Mouse (Mus musculus) cerebellum, adult 9-10 months (tissue): ENCODE measurements at regions not wholly inside any gene's neighbourhood (a gene's known extent, or its start where the extent isn't known, plus 50 kb on each side); places are given as distances from the start of the nearest gene placed in this dataset.

Source experiments
- DNase-seq: peaks from one replicate; pipeline ENCODE4 v3.0.0; 2022

GRCm38 (mm10) chr12:92292460-92293340 lies 443.7 kb upstream of the Sel1l start:
- no peak for DNase-seq

GRCm38 (mm10) chr12:92291490-92291889 lies 442.5 kb upstream of the Sel1l start:
- DNase-seq = no peak

- DNase-seq = no peak
Measured at GRCm38 (mm10) chr12:92285511-92285910, 436.6 kb upstream of the Sel1l start.

- no peak for DNase-seq
Measured at GRCm38 (mm10) chr12:92280470-92280869, 431.5 kb upstream of the Sel1l start.

GRCm38 (mm10) chr12:92251962-92252361 lies 403.0 kb upstream of the Sel1l start:
- no peak for DNase-seq

GRCm38 (mm10) chr12:92246790-92247451 lies 398.0 kb upstream of the Sel1l start:
- no peak for DNase-seq

- DNase-seq = no peak
Measured at GRCm38 (mm10) chr12:92239956-92240699, 391.2 kb upstream of the Sel1l start.

GRCm38 (mm10) chr12:92233650-92234408 lies 384.9 kb upstream of the Sel1l start:
- no peak for DNase-seq

GRCm38 (mm10) chr12:92228585-92228984 lies 379.6 kb upstream of the Sel1l start:
- no peak for DNase-seq

- DNase-seq = no peak
Measured at GRCm38 (mm10) chr12:92203351-92203750, 354.4 kb upstream of the Sel1l start.

- no peak for DNase-seq
Measured at GRCm38 (mm10) chr12:92200602-92201001, 351.6 kb upstream of the Sel1l start.

- DNase-seq = no peak
Measured at GRCm38 (mm10) chr12:92198738-92199477, 350.0 kb upstream of the Sel1l start.

- no peak for DNase-seq
Measured at GRCm38 (mm10) chr12:92193934-92194685, 345.2 kb upstream of the Sel1l start.

GRCm38 (mm10) chr12:92193199-92193933 lies 344.4 kb upstream of the Sel1l start:
- DNase-seq = no peak

- no peak for DNase-seq
Measured at GRCm38 (mm10) chr12:92189022-92189421, 340.1 kb upstream of the Sel1l start.

GRCm38 (mm10) chr12:92187133-92187482 lies 338.2 kb upstream of the Sel1l start:
- no peak for DNase-seq

- no peak for DNase-seq
Measured at GRCm38 (mm10) chr12:92186448-92187132, 337.6 kb upstream of the Sel1l start.

GRCm38 (mm10) chr12:92179292-92179691 lies 330.3 kb upstream of the Sel1l start:
- no peak for DNase-seq

GRCm38 (mm10) chr12:92156726-92157125 lies 307.8 kb upstream of the Sel1l start:
- peak; percentile 16 for DNase-seq

GRCm38 (mm10) chr12:92152922-92153235 lies 303.9 kb upstream of the Sel1l start:
- no peak for DNase-seq
